Mouse (Mus musculus): ENCODE results near the gene Atg2a. TPM values are rescaled to one million over a fixed set of nuclear protein-coding genes. Genes with fewer than 3 reads are reported as not detected.
"Not testable (repeated sequence)": the region's sequence is repeated elsewhere in the genome, so short reads cannot be mapped to it uniquely, and the experiment has no call there.

Atg2a gene
- polyA plus RNA-seq, 1 experiment from 2014 or later: 8.9 TPM

DNA sequence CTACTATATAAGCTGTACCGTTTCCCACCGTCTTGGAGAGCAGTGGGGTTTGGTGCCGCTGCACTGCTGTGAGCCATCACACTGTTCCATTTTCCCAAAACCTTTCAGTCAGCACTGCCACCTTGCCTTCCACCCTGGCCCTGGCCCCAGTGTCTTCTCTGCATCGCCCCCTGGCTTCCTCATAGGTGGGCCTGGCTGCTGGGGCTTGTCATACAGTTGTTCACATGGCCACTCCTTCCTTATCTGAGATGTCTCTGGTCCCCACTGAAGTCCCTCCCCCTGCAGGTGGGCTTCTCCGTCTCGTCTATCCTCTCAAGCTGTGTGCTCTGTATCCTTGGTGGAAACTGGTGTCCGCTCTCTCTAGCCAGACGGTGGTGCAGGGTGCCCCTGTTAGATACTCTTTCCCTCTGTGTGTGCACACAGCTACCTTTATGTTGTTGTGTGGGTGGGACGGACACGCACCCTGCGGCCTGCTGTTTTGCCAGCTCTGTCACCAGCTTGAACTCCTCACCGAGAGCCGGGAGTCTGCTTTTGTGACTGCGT, 48.3 kb downstream of the Atg2a start:
- Histone ChIP-seq H3K36me3 (ENCODE audit: control insufficient read depth, insufficient read depth, low read length) (peaks cover 12% of the 10 kb centered on the region), H3K27ac (replicated peaks; ENCODE audit: low read depth, low read length) (no peak overlapping the region), H3K9me3 (ENCODE audit: control insufficient read depth, low read length) (no peaks in the 10 kb centered on the region), H3K4me1 (ENCODE audit: control insufficient read depth, insufficient read depth, low read length) (no peaks in the 10 kb centered on the region), H3K4me3 (ENCODE audit: low read depth, low read length) (no peak overlapping the region), H3K27me3 (ENCODE audit: control insufficient read depth, insufficient read depth, low read length) (no peaks in the 10 kb centered on the region), H3K9ac (ENCODE audit: low read length) (no peak overlapping the region), H3K4me2 (ENCODE audit: low read depth, severe bottlenecking) (no peak overlapping the region)
- ATAC-seq (ENCODE audit: insufficient number of reproducible peaks, low FRiP score, low TSS enrichment, low read depth): no peak
- DNase-seq (ENCODE audit: low spot score): no peak
- 94% methylated on average over 14 of the region's 14 CpGs for WGBS

DNA sequence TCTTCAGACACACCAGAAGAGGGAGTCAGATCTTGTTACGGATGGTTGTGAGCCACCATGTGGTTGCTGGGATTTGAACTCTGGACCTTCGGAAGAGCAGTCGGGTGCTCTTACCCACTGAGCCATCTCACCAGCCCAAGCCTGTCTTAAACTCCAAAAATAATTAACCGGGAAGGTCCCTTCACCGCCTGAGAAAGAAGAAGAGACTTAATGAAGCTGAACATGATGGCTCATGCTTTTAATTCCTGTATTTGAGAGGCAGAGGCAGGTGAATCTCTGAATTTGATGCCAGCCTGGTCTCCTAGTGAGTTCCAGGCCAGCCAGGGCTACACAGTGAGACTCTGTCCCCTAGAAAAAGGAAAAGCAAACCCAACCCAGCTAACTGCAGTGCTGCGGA, 49.2 kb downstream of the Atg2a start:
- H3K27ac ChIP-seq (replicated peaks; ENCODE audit: low read depth, low read length): not testable (repeated sequence)

GRCm38 (mm10) chr19:6291117-6291781, 49.8 kb downstream of the Atg2a start:
- no peaks in the 10 kb centered on the region for H3K9me3 ChIP-seq (ENCODE audit: control insufficient read depth, low read length)
- WGBS: 74% methylated on average over 10 of the region's 10 CpGs
- H3K4me2 ChIP-seq (ENCODE audit: low read depth, severe bottlenecking): no peak overlapping the region
- DNase-seq (ENCODE audit: low spot score): no peak
- H3K27ac ChIP-seq (replicated peaks; ENCODE audit: low read depth, low read length): no peak overlapping the region; the same call in 1 of the 2 replicates
- peaks cover 19% of the 10 kb centered on the region for H3K36me3 ChIP-seq (ENCODE audit: control insufficient read depth, insufficient read depth, low read length)
- no peak for ATAC-seq (ENCODE audit: insufficient number of reproducible peaks, low FRiP score, low TSS enrichment, low read depth)
- no peak overlapping the region for H3K4me3 ChIP-seq (ENCODE audit: low read depth, low read length)
- H3K4me1 ChIP-seq (ENCODE audit: control insufficient read depth, insufficient read depth, low read length): no peaks in the 10 kb centered on the region
- no peak overlapping the region for H3K9ac ChIP-seq (ENCODE audit: low read length)
- H3K27me3 ChIP-seq (ENCODE audit: control insufficient read depth, insufficient read depth, low read length): no peaks in the 10 kb centered on the region

More for the DNA sequence above, 49.2 kb downstream of the Atg2a start:
- not testable (repeated sequence) for H3K4me1 ChIP-seq (ENCODE audit: control insufficient read depth, insufficient read depth, low read length); H3K4me2 ChIP-seq (ENCODE audit: low read depth, severe bottlenecking); H3K4me3 ChIP-seq (ENCODE audit: low read depth, low read length); H3K9ac ChIP-seq (ENCODE audit: low read length); H3K9me3 ChIP-seq (ENCODE audit: control insufficient read depth, low read length); H3K27me3 ChIP-seq (ENCODE audit: control insufficient read depth, insufficient read depth, low read length); DNase-seq (ENCODE audit: low spot score); ATAC-seq (ENCODE audit: insufficient number of reproducible peaks, low FRiP score, low TSS enrichment, low read depth)
- peaks cover 16% of the 10 kb centered on the region for H3K36me3 ChIP-seq (ENCODE audit: control insufficient read depth, insufficient read depth, low read length)
- WGBS: 93% methylated on average over 5 of the region's 6 CpGs

DNA sequence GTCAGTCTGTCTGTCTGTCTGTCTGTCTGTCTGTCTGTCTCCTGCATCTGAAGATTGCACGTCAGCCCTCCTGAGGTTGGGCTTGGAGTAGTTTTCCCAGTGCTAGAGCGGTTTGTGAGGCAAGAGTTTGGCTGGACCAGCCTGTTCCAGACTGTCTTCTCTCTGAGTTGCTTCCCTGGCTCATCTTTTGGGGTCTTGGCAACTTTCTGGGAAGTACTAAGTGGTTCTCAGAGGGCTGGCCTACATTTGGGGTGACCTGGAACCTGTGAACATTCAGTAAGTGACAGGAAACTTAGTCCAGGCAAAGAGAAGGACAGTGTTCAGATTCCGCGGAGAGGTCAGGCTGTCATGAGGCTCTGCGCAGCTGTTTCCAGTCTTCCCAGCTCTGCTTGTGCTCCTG, 50.8 kb downstream of the Atg2a start:
- DNase-seq (ENCODE audit: low spot score) (no peak), ATAC-seq (ENCODE audit: insufficient number of reproducible peaks, low FRiP score, low TSS enrichment, low read depth) (no peak)
- Histone ChIP-seq H3K36me3 (ENCODE audit: control insufficient read depth, insufficient read depth, low read length) (peaks cover 23% of the 10 kb centered on the region), H3K4me1 (ENCODE audit: control insufficient read depth, insufficient read depth, low read length) (no peaks in the 10 kb centered on the region), H3K4me2 (ENCODE audit: low read depth, severe bottlenecking) (no peak overlapping the region), H3K27me3 (ENCODE audit: control insufficient read depth, insufficient read depth, low read length) (no peaks in the 10 kb centered on the region), H3K27ac (replicated peaks; ENCODE audit: low read depth, low read length) (no peak overlapping the region), H3K9me3 (ENCODE audit: control insufficient read depth, low read length) (no peaks in the 10 kb centered on the region), H3K9ac (ENCODE audit: low read length) (no peak overlapping the region), H3K4me3 (ENCODE audit: low read depth, low read length) (no peak overlapping the region)
- WGBS: 92% methylated on average over 5 of the region's 5 CpGs

GRCm38 (mm10) chr19:6294301-6294700, 52.8 kb downstream of the Atg2a start:
- ATAC-seq (ENCODE audit: insufficient number of reproducible peaks, low FRiP score, low TSS enrichment, low read depth) (no peak), DNase-seq (ENCODE audit: low spot score) (no peak)
- Histone ChIP-seq H3K27me3 (ENCODE audit: control insufficient read depth, insufficient read depth, low read length) (no peaks in the 10 kb centered on the region), H3K4me2 (ENCODE audit: low read depth, severe bottlenecking) (no peak overlapping the region), H3K27ac (replicated peaks; ENCODE audit: low read depth, low read length) (no peak overlapping the region), H3K9ac (ENCODE audit: low read length) (no peak overlapping the region), H3K9me3 (ENCODE audit: control insufficient read depth, low read length) (no peaks in the 10 kb centered on the region), H3K36me3 (ENCODE audit: control insufficient read depth, insufficient read depth, low read length) (peaks cover 33% of the 10 kb centered on the region), H3K4me3 (ENCODE audit: low read depth, low read length) (no peak overlapping the region), H3K4me1 (ENCODE audit: control insufficient read depth, insufficient read depth, low read length) (no peaks in the 10 kb centered on the region)
- WGBS: 91% methylated on average over 17 of the region's 17 CpGs

DNA sequence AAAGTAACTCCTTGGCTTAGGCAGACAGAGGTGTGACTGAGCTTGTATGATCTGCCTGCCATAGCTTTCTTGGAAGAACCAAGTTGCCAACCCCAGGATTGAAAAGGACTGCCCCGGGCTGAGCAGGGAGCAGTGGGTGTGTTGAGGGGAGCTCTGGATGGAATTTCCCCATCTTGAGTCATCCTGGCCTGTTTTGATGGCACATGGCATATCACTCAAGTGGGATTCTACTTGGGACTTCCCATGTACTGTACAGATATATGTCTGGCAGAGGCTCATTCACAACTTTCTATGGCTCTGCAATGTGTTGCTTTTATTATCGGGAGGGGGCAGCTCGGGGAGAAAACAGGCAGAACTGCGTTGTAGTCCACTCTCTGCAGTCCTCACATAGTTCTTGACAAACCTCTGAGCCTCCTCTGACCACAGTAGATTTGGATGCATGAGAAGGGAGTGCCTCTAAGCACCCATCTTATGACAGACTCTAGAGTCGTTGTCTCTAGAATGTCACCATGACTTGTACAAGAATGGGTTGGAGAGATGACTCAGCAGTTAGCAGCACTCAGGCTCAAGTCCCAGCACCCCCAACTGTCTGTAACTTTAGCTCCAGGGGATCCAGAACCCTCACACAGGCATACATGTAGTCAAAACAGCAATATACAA, 55.2 kb downstream of the Atg2a start:
- Histone ChIP-seq H3K9me3 (ENCODE audit: control insufficient read depth, low read length) (no peaks in the 10 kb centered on the region; the same call in 1 of the 2 replicates), H3K4me1 (ENCODE audit: control insufficient read depth, insufficient read depth, low read length) (no peaks in the 10 kb centered on the region), H3K4me2 (ENCODE audit: low read depth, severe bottlenecking) (no peak overlapping the region), H3K27me3 (ENCODE audit: control insufficient read depth, insufficient read depth, low read length) (no peaks in the 10 kb centered on the region), H3K27ac (replicated peaks; ENCODE audit: low read depth, low read length) (no peak overlapping the region), H3K9ac (ENCODE audit: low read length) (no peak overlapping the region), H3K36me3 (ENCODE audit: control insufficient read depth, insufficient read depth, low read length) (peaks cover 34% of the 10 kb centered on the region), H3K4me3 (ENCODE audit: low read depth, low read length) (no peak overlapping the region)
- 90% methylated on average over 5 of the region's 5 CpGs for WGBS
- no peak for DNase-seq (ENCODE audit: low spot score)
- ATAC-seq (ENCODE audit: insufficient number of reproducible peaks, low FRiP score, low TSS enrichment, low read depth): no peak

- no peak for ATAC-seq (ENCODE audit: insufficient number of reproducible peaks, low FRiP score, low TSS enrichment, low read depth)
- H3K27me3 ChIP-seq (ENCODE audit: control insufficient read depth, insufficient read depth, low read length): no peaks in the 10 kb centered on the region
- H3K27ac ChIP-seq (replicated peaks; ENCODE audit: low read depth, low read length): no peak overlapping the region
- H3K36me3 ChIP-seq (ENCODE audit: control insufficient read depth, insufficient read depth, low read length): peaks cover 34% of the 10 kb centered on the region
- H3K9ac ChIP-seq (ENCODE audit: low read length): no peak overlapping the region
- 88% methylated on average over 9 of the region's 9 CpGs for WGBS
- H3K4me1 ChIP-seq (ENCODE audit: control insufficient read depth, insufficient read depth, low read length): no peaks in the 10 kb centered on the region
- no peaks in the 10 kb centered on the region; the same call in 1 of the 2 replicates for H3K9me3 ChIP-seq (ENCODE audit: control insufficient read depth, low read length)
- no peak overlapping the region for H3K4me3 ChIP-seq (ENCODE audit: low read depth, low read length)
- no peak overlapping the region for H3K4me2 ChIP-seq (ENCODE audit: low read depth, severe bottlenecking)
- DNase-seq (ENCODE audit: low spot score): no peak
These were observed 56.2 kb downstream of the Atg2a start for GRCm38 (mm10) chr19:6297641-6298040.

DNA sequence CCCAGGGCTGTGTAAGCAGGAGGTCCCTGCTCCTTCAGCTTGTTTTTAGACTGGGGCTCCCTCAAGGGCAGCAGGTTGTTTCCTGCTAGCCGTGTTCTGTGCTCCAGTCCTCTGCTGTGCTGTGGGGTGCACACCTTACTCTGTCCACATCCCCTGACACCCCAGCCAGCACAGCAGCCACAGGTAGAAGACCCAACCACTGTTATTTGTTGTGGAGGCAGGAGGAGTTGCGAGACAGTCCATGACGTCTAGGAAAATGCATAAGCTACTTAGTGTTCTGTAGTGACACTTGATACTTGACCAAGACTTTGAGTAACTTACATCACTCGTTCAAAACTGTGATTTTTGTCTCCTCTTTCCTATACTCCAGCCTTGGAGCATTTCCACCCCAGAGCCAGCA, 57.5 kb downstream of the Atg2a start:
- Histone ChIP-seq H3K9me3 (ENCODE audit: control insufficient read depth, low read length) (no peaks in the 10 kb centered on the region; the same call in 1 of the 2 replicates), H3K36me3 (ENCODE audit: control insufficient read depth, insufficient read depth, low read length) (peaks cover 32% of the 10 kb centered on the region), H3K9ac (ENCODE audit: low read length) (no peak overlapping the region), H3K4me1 (ENCODE audit: control insufficient read depth, insufficient read depth, low read length) (no peaks in the 10 kb centered on the region), H3K27me3 (ENCODE audit: control insufficient read depth, insufficient read depth, low read length) (no peaks in the 10 kb centered on the region), H3K4me2 (ENCODE audit: low read depth, severe bottlenecking) (no peak overlapping the region), H3K27ac (replicated peaks; ENCODE audit: low read depth, low read length) (no peak overlapping the region), H3K4me3 (ENCODE audit: low read depth, low read length) (no peak overlapping the region)
- no peak for DNase-seq (ENCODE audit: low spot score)
- WGBS: 82% methylated on average over 4 of the region's 4 CpGs
- no peak for ATAC-seq (ENCODE audit: insufficient number of reproducible peaks, low FRiP score, low TSS enrichment, low read depth)
